ENCODE assay signal across 8 mouse cellular contexts in the genomic region with DNA sequence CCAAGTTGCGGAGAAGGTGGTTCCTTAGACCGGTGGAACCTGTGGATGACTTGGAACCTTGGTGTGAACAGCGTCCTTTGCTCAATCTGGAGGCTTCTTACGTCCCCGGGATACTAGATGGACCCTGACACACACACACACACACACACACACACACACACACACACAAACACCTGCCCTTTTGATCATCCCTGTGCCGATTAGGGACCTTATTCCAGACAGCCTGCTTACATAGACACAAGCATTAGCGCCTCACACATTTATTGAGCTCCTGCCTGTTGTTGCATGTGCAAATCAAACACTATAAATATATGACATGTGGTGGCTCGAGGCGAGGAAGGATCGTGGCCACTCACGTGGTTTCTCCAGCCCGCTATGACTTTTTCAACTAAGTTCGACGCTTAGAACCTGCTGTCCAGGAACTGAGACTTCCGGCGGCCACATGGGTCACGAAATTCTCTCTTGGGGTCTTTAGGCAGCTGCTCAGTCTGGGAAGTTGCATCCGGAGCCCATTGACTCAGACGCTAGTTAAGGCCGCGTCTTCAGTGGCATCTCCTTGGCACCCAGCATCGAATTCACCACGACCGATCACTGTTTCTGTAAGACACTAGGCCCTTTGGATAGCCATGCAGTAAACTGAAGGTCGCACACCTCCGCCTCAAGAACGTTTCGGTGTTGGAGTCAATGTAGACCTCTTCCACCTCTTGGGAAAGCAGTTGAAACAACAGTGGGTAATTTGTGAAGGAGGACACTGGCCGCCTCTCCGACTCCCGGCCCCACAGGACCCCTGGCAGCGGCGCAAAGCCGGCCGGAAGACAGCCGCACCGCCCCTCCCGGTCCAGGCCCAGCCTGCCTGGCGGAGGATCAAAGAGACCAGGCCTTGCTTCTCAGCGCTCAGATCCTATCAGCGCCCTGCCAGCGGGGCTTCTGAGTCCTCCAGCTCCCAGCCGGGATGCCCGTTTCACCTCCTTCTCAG. TPM values are rescaled to one million over a fixed set of nuclear protein-coding genes. Genes with fewer than 3 reads are reported as not detected.
DNase-seq lines count a peak whose midpoint lies in the region; ATAC-seq and TF ChIP-seq lines count a peak whose summit lies in the region.

No protein-coding gene starts in this region.

- TF ChIP-seq CTCF in cortical plate, adult 2 months (IDR thresholded peaks at IDR 0.05; ENCODE audit: extremely low read depth, insufficient read depth, low read length) = no peak

- no peak for TF ChIP-seq POLR2A in cortical plate, adult 2 months (IDR thresholded peaks at IDR 0.05; ENCODE audit: extremely low read depth, insufficient read depth, low read length)

- 12% methylated on average over 44 of the region's 44 CpGs for WGBS in intestine, embryonic 16.5 days
- WGBS in liver, embryonic 15.5 days (ENCODE audit: insufficient replicate concordance) = 10% methylated on average over 44 of the region's 44 CpGs
- WGBS in neural tube, embryonic 13.5 days = 8% methylated on average over 44 of the region's 44 CpGs

- H3K27me3 ChIP-seq in intestine, embryonic 16.5 days (replicated peaks; ENCODE audit: control insufficient read depth, insufficient read depth, low read length) = peaks cover 5% of the 10 kb centered on the region; the same call in 1 of the 2 replicates
- H3K27me3 ChIP-seq in liver, embryonic 15.5 days = peaks cover 70% of the 10 kb centered on the region
- peaks cover 52% of the 10 kb centered on the region for H3K27me3 ChIP-seq in neural tube, embryonic 13.5 days

- H3K27ac ChIP-seq in cortical plate, adult 2 months (ENCODE audit: insufficient read depth, low read length) = peak overlapping the region; percentile 69; the same call in 1 of the 2 replicates
- H3K27ac ChIP-seq in intestine, embryonic 16.5 days (ENCODE audit: low read length) = no peak overlapping the region
- no peak overlapping the region for H3K27ac ChIP-seq in liver, embryonic 15.5 days (replicated peaks)
- no peak overlapping the region for H3K27ac ChIP-seq in neural tube, embryonic 13.5 days (replicated peaks)

- no peaks in the 10 kb centered on the region for H3K36me3 ChIP-seq in intestine, embryonic 16.5 days (ENCODE audit: control insufficient read depth, insufficient read depth, low read length)
- no peaks in the 10 kb centered on the region for H3K36me3 ChIP-seq in liver, embryonic 15.5 days (replicated peaks)
- H3K36me3 ChIP-seq in neural tube, embryonic 13.5 days = no peaks in the 10 kb centered on the region

- H3K9ac ChIP-seq in intestine, embryonic 16.5 days (ENCODE audit: low read depth, low read length) = peak overlapping the region; percentile 74
- no peak overlapping the region for H3K9ac ChIP-seq in liver, embryonic 15.5 days
- H3K9ac ChIP-seq in neural tube, embryonic 13.5 days = peak overlapping the region; percentile 26; the same call in 1 of the 2 replicates

- peak overlapping the region; percentile 99 for H3K4me2 ChIP-seq in intestine, embryonic 16.5 days (ENCODE audit: low read depth, low read length)
- peak overlapping the region; percentile 86 for H3K4me2 ChIP-seq in liver, embryonic 15.5 days
- H3K4me2 ChIP-seq in neural tube, embryonic 13.5 days = peak overlapping the region; percentile 88

- peak; percentile 55 for DNase-seq in left cerebral cortex, postnatal 4 days
- DNase-seq in left cerebral cortex, adult 11 months (ENCODE audit: low spot score) = no peak
- peak; percentile 64 to 73 for DNase-seq in heart, adult 18-20 months

- intact Hi-C loops in left cerebral cortex, postnatal 4 days (cut with DNase I) = no loop called here

- no peaks in the 10 kb centered on the region for H3K9me3 ChIP-seq in intestine, embryonic 16.5 days (ENCODE audit: control insufficient read depth, low read length)
- no peaks in the 10 kb centered on the region for H3K9me3 ChIP-seq in liver, embryonic 15.5 days (replicated peaks)
- no peaks in the 10 kb centered on the region for H3K9me3 ChIP-seq in neural tube, embryonic 13.5 days

- peak; percentile 49 for ATAC-seq in intestine, embryonic 16.5 days
- ATAC-seq in liver, embryonic 15.5 days (ENCODE audit: insufficient read depth) = no peak
- ATAC-seq in neural tube, embryonic 13.5 days (ENCODE audit: low read depth) = no peak
- no peak; the same call in 1 of the 2 replicates for ATAC-seq in megakaryocyte progenitor cell, adult 5-6 weeks (replicated peaks; ENCODE audit: poor library complexity)

- peak overlapping the region; percentile 35 for H3K4me3 ChIP-seq in cortical plate, adult 2 months (ENCODE audit: insufficient read depth, low read length)
- peak overlapping the region; percentile 75 for H3K4me3 ChIP-seq in intestine, embryonic 16.5 days (ENCODE audit: low read length)
- H3K4me3 ChIP-seq in liver, embryonic 15.5 days (replicated peaks) = peak overlapping the region; percentile 60
- H3K4me3 ChIP-seq in neural tube, embryonic 13.5 days = peak overlapping the region; percentile 63

- no peaks in the 10 kb centered on the region; the same call in 1 of the 2 replicates for H3K4me1 ChIP-seq in cortical plate, adult 2 months (ENCODE audit: control insufficient read depth, insufficient read depth, low read length)
- H3K4me1 ChIP-seq in intestine, embryonic 16.5 days (ENCODE audit: control insufficient read depth, insufficient read depth, low read length) = peaks cover 13% of the 10 kb centered on the region
- H3K4me1 ChIP-seq in liver, embryonic 15.5 days (replicated peaks) = peaks cover 22% of the 10 kb centered on the region
- peaks cover 40% of the 10 kb centered on the region for H3K4me1 ChIP-seq in neural tube, embryonic 13.5 days (replicated peaks)

RNA-seq across cellular contexts. Expression of gene Tcf7, which starts 1.1 kb away (rescaled TPM):
- 1 to 10 TPM; 6.9 to 7.3 TPM for total RNA-seq in left cerebral cortex, postnatal 4 days (2021)
- polyA plus RNA-seq in cortical plate, adult 2 months (2012; rRNA removed) = 5.1 and 6.1 TPM in 2 replicates
- 1 to 10 TPM in 1 of 2 experiments, under 1 TPM in 1; 0.55 to 6.6 TPM for total RNA-seq in heart, adult 18-20 months (2021)
- polyA plus RNA-seq in intestine, embryonic 16.5 days (2015; fragmentation: Nextera tagmentation; extraction: Ambion mirVana) = 2.9 and 3.4 TPM in 2 replicates
- 1.4 and 1.9 TPM in 2 replicates for polyA plus RNA-seq in liver, embryonic 15.5 days (2015; fragmentation: Nextera tagmentation; extraction: Ambion mirVana)
- polyA plus RNA-seq in neural tube, embryonic 13.5 days (2015; fragmentation: Nextera tagmentation; extraction: Ambion mirVana) = 5.9 TPM in 2 replicates
- 1.0 and 2.6 TPM in 2 replicates for total RNA-seq in megakaryocyte progenitor cell, adult 5-6 weeks (2015)
- 0.64 TPM in 1 of 2 replicates, not detected in the other for total RNA-seq in megakaryocyte progenitor cell, adult 5-6 weeks (2017)

RNA-seq across cellular contexts. Expression of gene Skp1a, which starts 52.1 kb away (rescaled TPM):
- 100 to 1,000 TPM; 474 to 484 TPM for total RNA-seq in left cerebral cortex, postnatal 4 days (2021)
- 303 and 315 TPM in 2 replicates for polyA plus RNA-seq in cortical plate, adult 2 months (2012; rRNA removed)
- 100 to 1,000 TPM; 266 to 277 TPM for total RNA-seq in heart, adult 18-20 months (2021)
- polyA plus RNA-seq in intestine, embryonic 16.5 days (2015; fragmentation: Nextera tagmentation; extraction: Ambion mirVana) = 708 and 723 TPM in 2 replicates
- polyA plus RNA-seq in liver, embryonic 15.5 days (2015; fragmentation: Nextera tagmentation; extraction: Ambion mirVana) = 236 and 277 TPM in 2 replicates
- 1,170 and 1,204 TPM in 2 replicates for polyA plus RNA-seq in neural tube, embryonic 13.5 days (2015; fragmentation: Nextera tagmentation; extraction: Ambion mirVana)
- 251 and 286 TPM in 2 replicates for total RNA-seq in megakaryocyte progenitor cell, adult 5-6 weeks (2015)
- 254 and 291 TPM in 2 replicates for total RNA-seq in megakaryocyte progenitor cell, adult 5-6 weeks (2017)
